Mouse (Mus musculus): ENCODE data around the gene Ssxb10. TPM values are rescaled to one million over a fixed set of nuclear protein-coding genes. Genes with fewer than 3 reads are reported as not detected.

Gene Ssxb10
- not detected in 2 replicates for polyA plus RNA-seq (2021; fragmentation: Nextera tagmentation)
- long read RNA-seq, experiment 1: 0 reads
- long read RNA-seq, experiment 2: 0 reads

GRCm38 (mm10) chrX:8327124-8327523 lies at the start of gene Ssxb10:
Ssxb10 (plus strand) TSS chrX:8327424.

DNA sequence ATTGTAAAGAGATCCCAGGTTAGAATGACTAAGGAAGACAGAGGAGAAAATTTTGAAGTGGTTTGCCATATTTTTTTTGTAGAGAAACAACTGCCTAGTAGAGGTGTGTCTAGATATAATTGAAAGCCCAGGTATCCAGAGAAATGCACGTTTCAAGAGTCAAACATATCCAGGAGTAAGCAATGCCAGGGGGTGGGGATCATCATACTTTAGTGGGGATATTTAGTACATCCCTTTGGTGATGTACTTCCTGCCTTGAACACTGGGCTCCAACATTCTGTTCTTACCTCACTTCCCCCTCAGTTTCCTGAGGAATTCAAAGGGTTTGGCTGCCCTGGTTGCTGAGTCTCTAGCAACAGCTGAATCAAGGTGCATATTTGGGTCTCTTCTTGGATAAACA lies 39.5 kb downstream of the Ssxb10 start, which contains the start of gene Ssxb9:
TSS of gene Ssxb9 (plus strand) at position 301 of the 400 bp plus-strand sequence.

Other genes with a start within 250 kb of the Ssxb10 start
- 0.25 and 0.46 TPM in 2 replicates for gene Was, start 236.9 kb upstream of the Ssxb10 start, polyA plus RNA-seq (2021; fragmentation: Nextera tagmentation)
- gene Wdr13, start 194.5 kb upstream of the Ssxb10 start, polyA plus RNA-seq (2021; fragmentation: Nextera tagmentation): 17.2 and 22.4 TPM in 2 replicates
- gene Rbm3, start 181.5 kb upstream of the Ssxb10 start, polyA plus RNA-seq (2021; fragmentation: Nextera tagmentation): 160 and 174 TPM in 2 replicates
- 10.7 and 11.2 TPM in 2 replicates for gene Tbc1d25, start 151.2 kb upstream of the Ssxb10 start, polyA plus RNA-seq (2021; fragmentation: Nextera tagmentation)
- gene Ebp, start 133.9 kb upstream of the Ssxb10 start, polyA plus RNA-seq (2021; fragmentation: Nextera tagmentation): 21.2 and 23.3 TPM in 2 replicates
- 57.0 and 59.0 TPM in 2 replicates for gene Porcn, start 120.9 kb upstream of the Ssxb10 start, polyA plus RNA-seq (2021; fragmentation: Nextera tagmentation)
- 29.1 and 29.3 TPM in 2 replicates for gene Ftsj1, start 75.0 kb upstream of the Ssxb10 start, polyA plus RNA-seq (2021; fragmentation: Nextera tagmentation)
- 2.8 and 4.6 TPM in 2 replicates for gene Slc38a5, start 56.3 kb upstream of the Ssxb10 start, polyA plus RNA-seq (2021; fragmentation: Nextera tagmentation)
- gene Ssxb9, start 39.6 kb downstream of the Ssxb10 start, polyA plus RNA-seq (2021; fragmentation: Nextera tagmentation): not detected in 2 replicates
- not detected in 2 replicates for gene Ssxb1, start 85.9 kb downstream of the Ssxb10 start, polyA plus RNA-seq (2021; fragmentation: Nextera tagmentation)
- gene Ssxb2, start 134.3 kb downstream of the Ssxb10 start, polyA plus RNA-seq (2021; fragmentation: Nextera tagmentation): not detected in 2 replicates
- not detected in 2 replicates for gene Gm14459, start 197.5 kb downstream of the Ssxb10 start, polyA plus RNA-seq (2021; fragmentation: Nextera tagmentation)
- not detected in 2 replicates for gene Ssxb6, start 220.8 kb downstream of the Ssxb10 start, polyA plus RNA-seq (2021; fragmentation: Nextera tagmentation)

Data from left cerebral cortex, adult 6 months (tissue).